Mouse (Mus musculus): ENCODE results near the gene Htr3b. TPM values are rescaled to one million over a fixed set of nuclear protein-coding genes. Genes with fewer than 3 reads are reported as not detected.

Gene Htr3b
- polyA plus RNA-seq, 1 experiment from 2014 or later = 2.0 TPM

DNA sequence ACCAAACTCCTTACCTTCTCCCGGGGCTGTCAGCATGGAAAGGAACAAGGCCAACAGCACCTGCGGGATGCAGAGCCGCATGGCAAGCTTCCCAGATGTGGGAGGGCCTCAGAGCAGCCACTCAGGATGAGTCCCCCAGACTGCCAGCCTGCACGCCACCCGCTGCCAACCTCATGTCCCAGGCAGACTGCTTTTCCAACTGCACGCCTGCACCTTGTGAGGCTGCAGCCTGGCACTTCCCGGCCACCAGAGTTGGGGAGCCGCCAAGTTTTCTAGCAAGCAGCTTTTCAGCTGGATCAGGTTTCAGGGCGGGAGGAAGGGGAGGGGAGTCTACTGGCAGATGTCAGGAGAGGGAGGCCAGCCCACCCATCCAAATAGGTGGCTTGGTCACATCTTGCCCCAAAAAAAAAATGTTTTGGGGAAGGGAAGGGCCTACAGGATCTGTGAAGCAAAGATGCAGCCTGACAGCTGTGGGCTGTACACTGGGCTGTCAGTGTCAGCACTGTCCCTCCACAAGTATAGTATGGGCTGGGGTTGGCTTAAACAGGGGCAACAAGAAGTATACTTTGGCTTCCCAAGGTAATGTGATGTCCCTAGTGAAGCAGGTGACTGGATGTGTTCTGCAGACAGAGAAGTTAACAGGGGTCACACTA, 53.8 kb downstream of the Htr3b start, which contains the start of gene Htr3a:
Htr3a (minus strand) TSS at position 215 of the 653 bp plus-strand sequence.
- no peak for ATAC-seq
- no peak within 1 kb of the TSS for H3K4me3 ChIP-seq (replicated peaks)

DNA sequence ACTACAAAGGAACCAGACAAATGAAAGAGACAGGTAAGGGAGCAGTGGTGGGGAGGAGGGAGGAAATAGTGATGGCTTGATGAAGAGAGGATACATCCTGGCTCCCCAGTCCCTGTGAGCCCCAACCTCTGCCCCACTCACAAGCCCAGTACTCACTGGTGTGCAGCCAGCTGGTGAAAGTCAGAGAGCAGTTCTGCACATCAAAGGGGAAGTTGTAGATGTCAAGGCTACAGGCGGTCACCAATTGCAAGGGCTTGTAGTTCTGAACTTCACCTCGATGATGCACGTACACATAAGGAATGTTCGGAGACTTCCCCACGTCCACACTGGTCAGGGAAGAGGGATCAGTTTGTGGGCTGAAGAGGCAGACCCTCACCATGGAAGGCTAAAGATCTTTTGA, 60.4 kb downstream of the Htr3b start:
- ATAC-seq = no peak
- 81% methylated on average over 5 of the region's 5 CpGs for WGBS
- Histone ChIP-seq H3K4me3 (replicated peaks) (no peak overlapping the region), H3K4me1 (replicated peaks) (no peaks in the 10 kb centered on the region), H3K27ac (no peak overlapping the region), H3K36me3 (no peaks in the 10 kb centered on the region), H3K4me2 (replicated peaks) (no peak overlapping the region), H3K9me3 (no peaks in the 10 kb centered on the region), H3K9ac (no peak overlapping the region), H3K27me3 (replicated peaks) (no peaks in the 10 kb centered on the region)

More for the DNA sequence above, 53.8 kb downstream of the Htr3b start, which contains the start of gene Htr3a:
- H3K4me2 ChIP-seq (replicated peaks) = no peak within 1 kb of the TSS
- no peak within 1 kb of the TSS for H3K9ac ChIP-seq
- H3K4me1 ChIP-seq (replicated peaks) = no peaks in the 10 kb centered on the region
- no peak within 1 kb of the TSS for H3K27ac ChIP-seq
- H3K36me3 ChIP-seq = no peaks in the 10 kb centered on the region
- H3K27me3 ChIP-seq (replicated peaks) = no peaks in the 10 kb centered on the region
- H3K9me3 ChIP-seq = no peaks in the 10 kb centered on the region
- WGBS = 10% methylated on average over 9 of the region's 9 CpGs

DNA sequence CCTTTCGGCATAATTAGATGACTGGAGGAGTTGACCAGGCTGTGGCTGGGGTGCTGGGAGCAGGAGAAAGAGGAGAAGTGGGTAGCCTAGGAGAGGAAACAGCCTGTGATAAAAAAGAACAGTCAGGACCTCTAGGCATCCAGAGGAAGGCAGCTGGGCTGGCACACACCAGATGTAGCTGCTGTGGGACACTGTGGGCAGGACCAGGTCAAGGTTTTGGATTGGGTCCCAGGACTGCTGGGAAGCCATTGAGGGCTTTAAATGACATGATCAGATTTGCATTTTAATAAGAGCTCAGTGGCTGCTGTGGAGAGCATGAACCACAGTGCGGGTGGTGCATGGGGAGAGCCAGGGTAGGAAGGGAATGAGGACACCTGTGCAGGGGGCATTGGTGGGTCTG, 61.0 kb downstream of the Htr3b start:
- H3K9me3 ChIP-seq = no peaks in the 10 kb centered on the region
- H3K4me2 ChIP-seq (replicated peaks) = no peak overlapping the region
- no peaks in the 10 kb centered on the region for H3K27me3 ChIP-seq (replicated peaks)
- H3K4me1 ChIP-seq (replicated peaks) = no peaks in the 10 kb centered on the region
- WGBS = 64% methylated on average over 2 of the region's 2 CpGs
- no peak overlapping the region for H3K27ac ChIP-seq
- H3K9ac ChIP-seq = no peak overlapping the region
- no peaks in the 10 kb centered on the region for H3K36me3 ChIP-seq
- ATAC-seq = no peak
- H3K4me3 ChIP-seq (replicated peaks) = no peak overlapping the region

DNA sequence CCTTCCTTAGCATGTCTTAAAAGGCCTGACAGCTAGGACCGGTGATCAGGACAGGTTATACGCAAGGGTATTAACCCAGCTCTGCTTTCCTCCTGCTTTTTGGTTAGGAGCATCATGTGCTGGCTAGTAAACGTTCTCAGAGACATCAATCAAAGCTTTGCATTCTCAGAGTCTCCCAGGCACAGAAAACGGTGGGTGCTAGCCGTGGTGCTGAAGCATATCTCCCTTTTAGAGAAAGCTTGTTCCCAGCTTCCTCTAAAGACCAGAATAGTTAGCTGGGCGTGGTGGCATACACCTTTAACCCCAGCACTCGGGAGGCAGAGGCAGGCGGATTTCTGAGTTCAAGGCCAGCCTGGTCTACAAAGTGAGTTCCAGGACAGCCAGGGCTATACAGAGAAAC, 66.2 kb downstream of the Htr3b start:
- no peak overlapping the region for H3K9ac ChIP-seq
- no peaks in the 10 kb centered on the region for H3K4me1 ChIP-seq (replicated peaks)
- no peaks in the 10 kb centered on the region for H3K36me3 ChIP-seq
- no peak overlapping the region for H3K4me3 ChIP-seq (replicated peaks)
- H3K9me3 ChIP-seq = no peaks in the 10 kb centered on the region
- WGBS = 21% methylated on average over 8 of the region's 8 CpGs
- no peak overlapping the region for H3K27ac ChIP-seq
- no peak overlapping the region for H3K4me2 ChIP-seq (replicated peaks)
- ATAC-seq = no peak
- H3K27me3 ChIP-seq (replicated peaks) = 0 out of 2 replicates have a peak, but pooled peaks cover 3% of the 10 kb centered on the region

DNA sequence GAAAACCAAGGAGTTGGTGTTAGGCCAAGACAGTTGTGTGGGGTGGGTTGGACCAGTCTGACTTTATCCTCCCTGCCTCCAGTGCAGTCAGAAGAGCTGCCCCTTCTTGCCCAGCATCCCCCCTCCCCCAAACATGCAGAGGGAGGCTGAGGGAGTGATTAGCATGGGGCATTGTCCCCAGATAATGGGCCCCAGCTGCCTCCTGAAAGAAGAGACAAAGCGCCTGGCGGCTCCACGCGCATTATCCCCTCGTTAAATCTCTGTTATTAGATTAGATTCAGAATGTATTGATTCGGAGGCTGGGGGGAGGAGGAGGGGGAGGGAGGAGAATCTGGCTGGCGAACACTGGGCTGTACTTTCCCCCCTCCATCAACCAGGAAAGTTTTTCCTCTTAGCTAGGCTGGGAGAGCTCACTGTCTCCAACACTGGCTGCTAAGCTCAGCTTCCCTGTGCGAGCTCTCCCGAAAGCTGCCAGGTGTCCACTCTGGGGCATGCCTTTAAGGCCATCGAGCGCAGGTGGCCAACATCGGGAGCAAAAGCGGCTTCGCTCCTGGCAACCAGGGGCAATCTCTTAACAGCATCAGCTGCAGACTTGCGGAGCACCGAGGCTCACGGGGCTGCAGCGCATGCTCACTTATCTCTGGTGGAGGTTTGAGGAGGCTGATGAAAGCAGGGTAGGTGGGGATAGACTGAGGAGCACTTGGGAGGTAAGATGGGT, 68.8 kb downstream of the Htr3b start:
- H3K27ac ChIP-seq = no peak overlapping the region
- no peak overlapping the region for H3K4me3 ChIP-seq (replicated peaks)
- 27% methylated on average over 18 of the region's 18 CpGs for WGBS
- H3K4me2 ChIP-seq (replicated peaks) = no peak overlapping the region
- 0 out of 2 replicates have a peak, but pooled peaks cover 3% of the 10 kb centered on the region for H3K27me3 ChIP-seq (replicated peaks)
- H3K9ac ChIP-seq = no peak overlapping the region
- H3K4me1 ChIP-seq (replicated peaks) = no peaks in the 10 kb centered on the region
- H3K36me3 ChIP-seq = no peaks in the 10 kb centered on the region
- ATAC-seq = no peak
- H3K9me3 ChIP-seq = no peaks in the 10 kb centered on the region

DNA sequence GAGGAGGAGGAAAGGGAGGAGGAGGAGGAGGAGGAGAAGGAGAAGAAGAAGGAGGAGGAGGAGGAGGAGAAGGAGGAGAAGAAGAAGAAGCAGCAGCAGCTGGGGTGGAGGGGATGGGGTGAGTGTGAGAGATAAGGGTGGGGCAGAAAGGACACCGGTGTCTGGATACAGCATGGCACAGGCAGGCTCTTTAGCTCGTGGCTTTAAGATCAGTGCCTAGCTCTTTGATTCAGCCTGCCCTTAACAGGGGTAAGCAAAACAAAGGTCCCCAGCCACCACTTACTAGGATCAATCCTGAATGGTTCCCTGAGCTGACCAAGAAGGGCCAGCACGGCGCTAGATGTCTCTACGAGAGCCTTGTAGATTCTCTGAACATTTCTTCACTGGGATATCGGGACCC, 70.0 kb downstream of the Htr3b start:
- no peak overlapping the region for H3K4me2 ChIP-seq (replicated peaks)
- H3K27me3 ChIP-seq (replicated peaks) = 0 out of 2 replicates have a peak, but pooled peaks cover 3% of the 10 kb centered on the region
- no peak overlapping the region for H3K27ac ChIP-seq
- no peaks in the 10 kb centered on the region for H3K4me1 ChIP-seq (replicated peaks)
- no peaks in the 10 kb centered on the region for H3K9me3 ChIP-seq
- no peaks in the 10 kb centered on the region for H3K36me3 ChIP-seq
- no peak overlapping the region for H3K4me3 ChIP-seq (replicated peaks)
- ATAC-seq = no peak
- 71% methylated on average over 6 of the region's 6 CpGs for WGBS
- H3K9ac ChIP-seq = no peak overlapping the region

DNA sequence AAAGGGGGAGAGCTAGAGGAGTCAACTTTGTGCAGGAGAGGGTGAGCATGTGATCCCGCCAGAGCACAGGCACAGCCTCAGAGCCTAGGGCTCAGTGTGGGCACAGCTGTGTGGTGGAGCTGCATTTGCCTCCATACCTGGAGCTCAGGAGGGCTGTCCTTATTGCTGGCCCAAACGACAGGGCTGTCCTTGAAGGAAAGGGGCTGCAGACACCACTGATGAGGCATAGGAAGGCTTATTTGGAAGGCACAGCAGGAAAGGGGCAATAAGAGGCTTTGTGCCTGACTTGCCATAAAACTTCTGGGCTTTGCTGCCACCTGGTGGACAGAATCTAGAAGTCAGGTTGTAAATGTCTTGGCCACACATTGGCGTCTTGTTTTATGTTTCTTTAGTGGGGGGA, 70.8 kb downstream of the Htr3b start:
- no peak for ATAC-seq
- Histone ChIP-seq H3K27ac (no peak overlapping the region), H3K4me1 (replicated peaks) (no peaks in the 10 kb centered on the region), H3K27me3 (replicated peaks) (0 out of 2 replicates have a peak, but pooled peaks cover 3% of the 10 kb centered on the region), H3K9me3 (no peaks in the 10 kb centered on the region), H3K4me2 (replicated peaks) (no peak overlapping the region), H3K36me3 (no peaks in the 10 kb centered on the region), H3K4me3 (replicated peaks) (no peak overlapping the region), H3K9ac (no peak overlapping the region)
- 29% methylated on average over 3 of the region's 3 CpGs for WGBS

DNA sequence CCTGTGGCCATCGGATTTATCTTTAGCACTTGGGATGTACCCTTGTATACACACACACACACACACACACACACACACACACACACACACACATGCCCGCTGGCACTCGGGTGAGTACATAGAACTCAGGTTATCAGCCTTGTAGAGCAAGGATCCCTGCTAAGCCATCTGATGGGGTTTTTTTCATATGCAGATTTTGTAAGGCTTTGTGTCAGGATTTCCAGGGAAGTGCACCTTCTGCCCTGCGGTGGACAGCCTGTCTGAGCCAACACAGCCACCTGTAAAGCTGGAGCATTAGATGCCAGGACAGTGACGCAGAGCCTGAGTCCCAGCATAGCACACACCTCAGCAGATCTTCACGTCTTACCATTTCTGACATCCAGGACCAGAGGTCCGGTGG, 75.7 kb downstream of the Htr3b start:
- Histone ChIP-seq H3K36me3 (no peaks in the 10 kb centered on the region), H3K4me1 (replicated peaks) (no peaks in the 10 kb centered on the region), H3K4me3 (replicated peaks) (no peak overlapping the region), H3K27me3 (replicated peaks) (no peaks in the 10 kb centered on the region), H3K4me2 (replicated peaks) (no peak overlapping the region), H3K9me3 (no peaks in the 10 kb centered on the region), H3K27ac (no peak overlapping the region), H3K9ac (no peak overlapping the region)
- 78% methylated on average over 7 of the region's 7 CpGs for WGBS
- ATAC-seq = no peak

Other genes starting within 250 kb of the Htr3b start
- gene Zbtb16, start 128.8 kb downstream of the Htr3b start, polyA plus RNA-seq (2015; fragmentation: Nextera tagmentation; extraction: Ambion mirVana) = 2.0 and 2.4 TPM in 2 replicates
- gene Htr3a, start 53.9 kb downstream of the Htr3b start, polyA plus RNA-seq (2015; fragmentation: Nextera tagmentation; extraction: Ambion mirVana) = 3.0 and 4.1 TPM in 2 replicates
- gene Usp28, start 20.4 kb upstream of the Htr3b start, polyA plus RNA-seq (2015; fragmentation: Nextera tagmentation; extraction: Ambion mirVana) = 19.0 and 19.2 TPM in 2 replicates
- gene Zw10, start 90.6 kb upstream of the Htr3b start, polyA plus RNA-seq (2015; fragmentation: Nextera tagmentation; extraction: Ambion mirVana) = 27.4 and 30.4 TPM in 2 replicates
- gene Tmprss5, start 116.3 kb upstream of the Htr3b start, polyA plus RNA-seq (2015; fragmentation: Nextera tagmentation; extraction: Ambion mirVana) = 0.90 and 1.2 TPM in 2 replicates

Data from intestine, embryonic 15.5 days (tissue).